Mouse (Mus musculus) midbrain, embryonic 11.5 days (tissue): ENCODE results near the gene Polr2l. TPM values are rescaled to one million over a fixed set of nuclear protein-coding genes. Genes with fewer than 3 reads are reported as not detected.

Source experiments
- ATAC-seq: fragments of 200-750 bp; cut with Nextera tagmentation; 2 replicates; pipeline ENCODE4 v1.8.0; 2017; ENCODE audit warnings: moderate TSS enrichment, moderate library complexity; ENCODE audit not compliant: low FRiP score
- DNase-seq: peaks from one replicate; pipeline ENCODE4 v3.0.0; 2015; ENCODE audit warnings: low spot score; ENCODE audit errors: missing footprints
- H3K27ac ChIP-seq: fragments of 300-500 bp; sonication (generic); 2 replicates; pipeline ENCODE4 v1.5.1; 2014; ENCODE audit warnings: low read depth, low read length
- H3K27me3 ChIP-seq: fragments of 300-500 bp; sonication (generic); 2 replicates; pipeline ENCODE4 v1.6.1; 2014; ENCODE audit warnings: mild to moderate bottlenecking, low read length, moderate library complexity, mixed read lengths; ENCODE audit not compliant: control insufficient read depth, insufficient read depth
- H3K36me3 ChIP-seq: fragments of 300-500 bp; sonication (generic); 2 replicates; pipeline ENCODE4 v1.6.1; 2014; ENCODE audit warnings: mild to moderate bottlenecking, low read length, moderate library complexity, mixed read lengths; ENCODE audit not compliant: control insufficient read depth, insufficient read depth
- H3K4me1 ChIP-seq: fragments of 300-500 bp; sonication (generic); 2 replicates; pipeline ENCODE4 v1.6.1; 2014; ENCODE audit warnings: low read length; ENCODE audit not compliant: control insufficient read depth, insufficient read depth
- H3K4me2 ChIP-seq: fragments of 300-500 bp; sonication (generic); 2 replicates; pipeline ENCODE4 v1.6.1; 2014; ENCODE audit warnings: mild to moderate bottlenecking, moderate library complexity
- H3K4me3 ChIP-seq: fragments of 300-500 bp; sonication (generic); 2 replicates; pipeline ENCODE4 v1.5.1; 2014; ENCODE audit warnings: low read depth, low read length
- H3K9ac ChIP-seq: fragments of 300-500 bp; sonication (generic); 2 replicates; pipeline ENCODE4 v1.6.1; 2014; ENCODE audit warnings: low read length
- H3K9me3 ChIP-seq: fragments of 300-500 bp; sonication (generic); 2 replicates; pipeline ENCODE4 v1.6.1; 2016; ENCODE audit warnings: low read length; ENCODE audit not compliant: control insufficient read depth
- WGBS: fragments of 180-500 bp; shearing (Covaris S2); extraction: QIAGEN DNeasy Blood & Tissue Kit; methylation state at CpG from one replicate; pipeline ENCODE4 v1.1.7; 2014; 5-methylcytosine and 5-hydroxymethylcytosine counted together
- polyA plus RNA-seq: library from polyadenylated mRNA; unstranded; fragments of >200 nt; fragmentation: Nextera tagmentation; extraction: Ambion mirVana; gene quantifications from 2 replicates; pipeline ENCODE4 v1.2.1, GENCODE M21; 2014

Polr2l gene
- polyA plus RNA-seq, 1 experiment from 2014 or later: 74.2 TPM

GRCm38 (mm10) chr7:141430585-141431240 lies 44.2 kb downstream of the Polr2l start:
- Histone ChIP-seq H3K4me3 (no peak overlapping the region), H3K4me2 (no peak overlapping the region), H3K27ac (no peak overlapping the region), H3K4me1 (peaks cover 30% of the 10 kb centered on the region), H3K36me3 (no peaks in the 10 kb centered on the region; the same call in 1 of the 2 replicates), H3K9me3 (no peaks in the 10 kb centered on the region), H3K9ac (no peak overlapping the region), H3K27me3 (no peaks in the 10 kb centered on the region; the same call in 1 of the 2 replicates)
- no peak for DNase-seq
- 94% methylated on average over 9 of the region's 9 CpGs for WGBS
- no peak for ATAC-seq

GRCm38 (mm10) chr7:141429840-141430584 lies 44.9 kb downstream of the Polr2l start:
- no peak overlapping the region for H3K4me3 ChIP-seq
- H3K9me3 ChIP-seq: no peaks in the 10 kb centered on the region
- H3K27me3 ChIP-seq: no peaks in the 10 kb centered on the region; the same call in 1 of the 2 replicates
- WGBS: 64% methylated on average over 9 of the region's 9 CpGs
- ATAC-seq (peak; percentile 41), DNase-seq (peak; percentile 82)
- H3K36me3 ChIP-seq: no peaks in the 10 kb centered on the region; the same call in 1 of the 2 replicates
- no peak overlapping the region for H3K9ac ChIP-seq
- peaks cover 25% of the 10 kb centered on the region for H3K4me1 ChIP-seq
- H3K27ac ChIP-seq: no peak overlapping the region; the same call in 1 of the 2 replicates
- peak overlapping the region; percentile 59 for H3K4me2 ChIP-seq

GRCm38 (mm10) chr7:141429310-141429709 lies 45.6 kb downstream of the Polr2l start, which contains the start of gene Cend1:
TSS of gene Cend1 (minus strand) at chr7:141429491.
- Histone ChIP-seq H3K36me3 (no peaks in the 10 kb centered on the region; the same call in 1 of the 2 replicates), H3K9me3 (no peaks in the 10 kb centered on the region), H3K27ac (peak within 1 kb of the TSS; percentile 25; the same call in 1 of the 2 replicates), H3K4me2 (peak within 1 kb of the TSS; percentile 59), H3K27me3 (no peaks in the 10 kb centered on the region; the same call in 1 of the 2 replicates), H3K4me3 (peak within 1 kb of the TSS; percentile 39), H3K9ac (peak within 1 kb of the TSS; percentile 69), H3K4me1 (peaks cover 19% of the 10 kb centered on the region)
- WGBS: 2% methylated on average over 19 of the region's 19 CpGs
- ATAC-seq: peak; percentile 79
- peak; percentile 91 for DNase-seq

DNA sequence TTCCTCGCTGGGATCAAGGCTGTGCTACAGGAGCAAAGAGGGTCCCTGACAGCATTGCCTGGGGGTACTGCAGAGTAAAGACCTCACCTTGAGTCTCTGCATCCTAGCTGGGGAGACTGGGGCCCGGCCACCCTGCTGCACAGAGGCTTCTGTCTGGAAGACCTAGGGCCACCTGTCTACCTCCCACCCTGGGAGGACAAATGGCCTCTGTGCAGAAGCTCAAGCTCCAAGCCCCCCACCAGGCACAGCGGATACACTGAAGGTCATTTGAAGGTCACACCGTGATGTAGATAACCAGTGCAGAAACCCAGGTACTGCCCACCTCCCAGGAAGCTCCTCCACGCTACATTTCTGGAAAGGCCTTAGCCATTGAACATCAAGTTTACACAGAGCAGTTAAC lies 46.2 kb downstream of the Polr2l start:
- Histone ChIP-seq H3K27ac (no peak overlapping the region), H3K27me3 (no peaks in the 10 kb centered on the region; the same call in 1 of the 2 replicates), H3K9me3 (no peaks in the 10 kb centered on the region), H3K4me3 (peak overlapping the region; percentile 39), H3K4me1 (peaks cover 13% of the 10 kb centered on the region), H3K4me2 (peak overlapping the region; percentile 59), H3K36me3 (no peaks in the 10 kb centered on the region; the same call in 1 of the 2 replicates), H3K9ac (peak overlapping the region; percentile 69)
- WGBS: 55% methylated on average over 5 of the region's 5 CpGs
- DNase-seq: no peak
- ATAC-seq: no peak

GRCm38 (mm10) chr7:141426948-141427730 lies 47.8 kb downstream of the Polr2l start:
- H3K4me2 ChIP-seq: no peak overlapping the region
- H3K36me3 ChIP-seq: no peaks in the 10 kb centered on the region; the same call in 1 of the 2 replicates
- H3K27ac ChIP-seq: no peak overlapping the region
- no peak for DNase-seq
- H3K9me3 ChIP-seq: no peaks in the 10 kb centered on the region
- no peak overlapping the region for H3K4me3 ChIP-seq
- peaks cover 12% of the 10 kb centered on the region for H3K4me1 ChIP-seq
- H3K9ac ChIP-seq: no peak overlapping the region
- H3K27me3 ChIP-seq: no peaks in the 10 kb centered on the region; the same call in 1 of the 2 replicates
- 85% methylated on average over 12 of the region's 12 CpGs for WGBS
- ATAC-seq: no peak

- 83% methylated on average over 4 of the region's 4 CpGs for WGBS
- peak; percentile 60 for DNase-seq
- no peaks in the 10 kb centered on the region for H3K9me3 ChIP-seq
- no peak overlapping the region for H3K4me3 ChIP-seq
- H3K36me3 ChIP-seq: no peaks in the 10 kb centered on the region
- ATAC-seq: no peak
- no peak overlapping the region for H3K4me2 ChIP-seq
- H3K9ac ChIP-seq: no peak overlapping the region
- peaks cover 2% of the 10 kb centered on the region for H3K4me1 ChIP-seq
- H3K27me3 ChIP-seq: no peaks in the 10 kb centered on the region; the same call in 1 of the 2 replicates
- H3K27ac ChIP-seq: no peak overlapping the region
Observed at GRCm38 (mm10) chr7:141423811-141424210, 51.1 kb downstream of the Polr2l start.

Other genes with a start within 250 kb of the Polr2l start
- 59.6 and 78.3 TPM in 2 replicates for gene Phrf1, start 246.3 kb downstream of the Polr2l start, polyA plus RNA-seq
- 0.81 and 1.4 TPM in 2 replicates for gene Irf7, start 208.7 kb downstream of the Polr2l start, polyA plus RNA-seq
- gene Cdhr5, start 198.3 kb downstream of the Polr2l start, polyA plus RNA-seq: not detected in 2 replicates
- gene Sct, start 196.0 kb downstream of the Polr2l start, polyA plus RNA-seq: 1.1 TPM in 2 replicates
- 0.14 and 0.17 TPM in 2 replicates for gene Drd4, start 183.1 kb downstream of the Polr2l start, polyA plus RNA-seq
- gene Deaf1, start 147.4 kb downstream of the Polr2l start, polyA plus RNA-seq: 61.6 and 66.9 TPM in 2 replicates
- gene Tmem80, start 147.4 kb downstream of the Polr2l start, polyA plus RNA-seq: 31.4 and 34.4 TPM in 2 replicates
- gene Eps8l2, start 136.3 kb downstream of the Polr2l start, polyA plus RNA-seq: 0.97 and 1.3 TPM in 2 replicates
- gene Taldo1, start 82.9 kb downstream of the Polr2l start, polyA plus RNA-seq: 386 and 400 TPM in 2 replicates
- 34.0 and 36.1 TPM in 2 replicates for gene Gatd1, start 61.0 kb downstream of the Polr2l start, polyA plus RNA-seq
- 5.8 and 5.9 TPM in 2 replicates for gene Cend1, start 45.6 kb downstream of the Polr2l start, polyA plus RNA-seq
- gene Slc25a22, start 37.2 kb downstream of the Polr2l start, polyA plus RNA-seq: 31.2 and 31.9 TPM in 2 replicates
- 7.4 and 7.8 TPM in 2 replicates for gene Pidd1, start 31.1 kb downstream of the Polr2l start, polyA plus RNA-seq
- gene Rplp2, start 27.8 kb downstream of the Polr2l start, polyA plus RNA-seq: 891 and 959 TPM in 2 replicates
- gene Pnpla2, start 19.9 kb downstream of the Polr2l start, polyA plus RNA-seq: 12.7 and 14.0 TPM in 2 replicates
- 2.7 and 5.3 TPM in 2 replicates for gene Cracr2b, start 14.0 kb downstream of the Polr2l start, polyA plus RNA-seq
- gene Cd151, start 7.7 kb downstream of the Polr2l start, polyA plus RNA-seq: 32.5 and 36.6 TPM in 2 replicates
- gene Tspan4, start 108 bp upstream of the Polr2l start, polyA plus RNA-seq: 26.9 and 28.6 TPM in 2 replicates
- gene Chid1, start 64.7 kb upstream of the Polr2l start, polyA plus RNA-seq: 23.3 and 26.4 TPM in 2 replicates
- gene Ap2a2, start 87.0 kb upstream of the Polr2l start, polyA plus RNA-seq: 76.6 and 81.1 TPM in 2 replicates
- 0.08 TPM in 2 replicates for gene Muc6, start 180.2 kb upstream of the Polr2l start, polyA plus RNA-seq
- not detected in 2 replicates for gene Muc2, start 215.2 kb upstream of the Polr2l start, polyA plus RNA-seq